Mouse (Mus musculus) heart, postnatal 14 days (tissue): ENCODE measurements at regions not wholly inside any gene's neighbourhood (a gene's known extent, or its start where the extent isn't known, plus 50 kb on each side); places are given as distances from the start of the nearest gene placed in this dataset.

Experiments used
- DNase-seq, 2 experiments: peaks; one replicate each; pipeline ENCODE4 v3.0.0; 2021 to 2022
- intact Hi-C: fragments of 180-260 bp; cut with DNase I; formaldehyde crosslinking; loops from one replicate; pipeline ENCODE4 v1.15.1; 2025

GRCm38 (mm10) chr2:171364621-171365020 is 633.0 kb downstream of the Dok5 start:
- intact Hi-C loops, result no loop called here
- DNase-seq, result no peak

- DNase-seq, result no peak
- intact Hi-C loops, result no loop called here
Observed at GRCm38 (mm10) chr2:171363381-171363780, 631.8 kb downstream of the Dok5 start.

GRCm38 (mm10) chr2:171358071-171358760 is 626.6 kb downstream of the Dok5 start:
- intact Hi-C loops, result no loop called here
- DNase-seq, result no peak

- intact Hi-C loops, result no loop called here
- no peak for DNase-seq
Observed at GRCm38 (mm10) chr2:171348156-171348555, 616.5 kb downstream of the Dok5 start.

- intact Hi-C loops, result no loop called here
- DNase-seq, result no peak
Observed at GRCm38 (mm10) chr2:171333816-171334757, 602.5 kb downstream of the Dok5 start.

- intact Hi-C loops, result no loop called here
- no peak for DNase-seq
Observed at GRCm38 (mm10) chr2:171332826-171333225, 601.2 kb downstream of the Dok5 start.

- intact Hi-C loops, result no loop called here
- no peak for DNase-seq
Observed at GRCm38 (mm10) chr2:171331529-171331928, 599.9 kb downstream of the Dok5 start.

GRCm38 (mm10) chr2:171326909-171327308 is 595.3 kb downstream of the Dok5 start:
- intact Hi-C loops, result no loop called here
- DNase-seq, result no peak

GRCm38 (mm10) chr2:171308486-171308885 is 576.9 kb downstream of the Dok5 start:
- intact Hi-C loops, result no loop called here
- DNase-seq, result no peak

GRCm38 (mm10) chr2:171306000-171306399 is 574.4 kb downstream of the Dok5 start:
- no peak for DNase-seq
- intact Hi-C loops, result no loop called here

GRCm38 (mm10) chr2:171298519-171298918 is 566.9 kb downstream of the Dok5 start:
- intact Hi-C loops, result no loop called here
- no peak for DNase-seq

GRCm38 (mm10) chr2:171295603-171296002 is 564.0 kb downstream of the Dok5 start:
- DNase-seq, result no peak
- intact Hi-C loops, result no loop called here

- intact Hi-C loops, result no loop called here
- no peak for DNase-seq
Observed at GRCm38 (mm10) chr2:171292579-171292978, 561.0 kb downstream of the Dok5 start.

- no peak for DNase-seq
- intact Hi-C loops, result no loop called here
Observed at GRCm38 (mm10) chr2:171285719-171286394, 554.2 kb downstream of the Dok5 start.

GRCm38 (mm10) chr2:171280132-171280531 is 548.5 kb downstream of the Dok5 start:
- no peak for DNase-seq
- intact Hi-C loops, result no loop called here

- DNase-seq, result no peak
- intact Hi-C loops, result no loop called here
Observed at GRCm38 (mm10) chr2:171279319-171279718, 547.7 kb downstream of the Dok5 start.

- intact Hi-C loops, result no loop called here
Observed at GRCm38 (mm10) chr2:171253194-171253593, 521.6 kb downstream of the Dok5 start.

GRCm38 (mm10) chr2:171245391-171245790 is 513.8 kb downstream of the Dok5 start:
- no peak for DNase-seq
- intact Hi-C loops, result no loop called here

More at GRCm38 (mm10) chr2:171253194-171253593, 521.6 kb downstream of the Dok5 start:
- no peak for DNase-seq

GRCm38 (mm10) chr2:171242356-171242755 is 510.7 kb downstream of the Dok5 start:
- no peak for DNase-seq
- intact Hi-C loops, result no loop called here

GRCm38 (mm10) chr2:171237276-171237960 is 505.8 kb downstream of the Dok5 start:
- no peak for DNase-seq
- intact Hi-C loops, result no loop called here

GRCm38 (mm10) chr2:171232812-171233211 is 501.2 kb downstream of the Dok5 start:
- intact Hi-C loops, result no loop called here
- no peak for DNase-seq
